Mouse (Mus musculus): ENCODE results near the gene Pax6. TPM values are rescaled to one million over a fixed set of nuclear protein-coding genes. Genes with fewer than 3 reads are reported as not detected.

The Pax6 gene
- polyA plus RNA-seq (2014; fragmentation: Nextera tagmentation; extraction: Ambion mirVana), result 0.11 and 0.23 TPM in 2 replicates

- no peaks in the 10 kb centered on the region for H3K9me3 ChIP-seq (ENCODE audit: control insufficient read depth, low read length)
- no peak within 1 kb of the TSS for H3K4me2 ChIP-seq (ENCODE audit: low read depth, severe bottlenecking)
- 0 out of 2 replicates have a peak, but pooled peaks cover 3% of the 10 kb centered on the region for H3K4me1 ChIP-seq (ENCODE audit: control insufficient read depth, insufficient read depth, low read length)
- DNase-seq (ENCODE audit: low spot score) (peak; percentile 49), ATAC-seq (ENCODE audit: insufficient number of reproducible peaks, low FRiP score, low TSS enrichment, low read depth) (no peak)
- H3K27ac ChIP-seq (replicated peaks; ENCODE audit: low read depth, low read length), result no peak within 1 kb of the TSS
- no peak within 1 kb of the TSS for H3K9ac ChIP-seq (ENCODE audit: low read length)
- H3K27me3 ChIP-seq (ENCODE audit: control insufficient read depth, insufficient read depth, low read length), result peaks cover 99% of the 10 kb centered on the region
- H3K4me3 ChIP-seq (ENCODE audit: low read depth, low read length), result no peak within 1 kb of the TSS
- no peaks in the 10 kb centered on the region for H3K36me3 ChIP-seq (ENCODE audit: control insufficient read depth, insufficient read depth, low read length)
- under 1% methylated on average over 44 of the region's 44 CpGs for WGBS
Measured at GRCm38 (mm10) chr2:105668271-105669270, at the start of gene Pax6. Pax6 (plus strand) TSS chr2:105668900.

DNA sequence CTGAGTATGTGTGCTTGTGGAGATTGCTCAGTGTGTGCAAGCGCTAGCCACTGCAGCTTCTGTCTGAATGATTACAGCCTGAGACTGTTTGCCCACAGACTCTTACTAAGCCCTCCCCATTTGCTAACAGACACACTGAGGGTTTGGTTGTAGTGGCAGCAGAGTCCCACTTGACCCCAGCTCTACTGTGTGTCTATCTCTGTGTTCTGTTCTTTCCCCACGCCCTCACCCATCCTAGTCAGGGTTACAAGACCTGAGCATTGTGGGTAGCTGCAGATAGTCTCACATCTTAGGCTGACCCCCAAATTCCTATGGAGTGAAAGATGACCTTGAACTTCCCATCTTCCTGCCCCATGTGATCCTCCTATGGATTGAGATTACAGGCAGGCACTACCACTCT is 19.8 kb upstream of the Pax6 start:
- 76% methylated on average over 2 of the region's 2 CpGs for WGBS
- Histone ChIP-seq H3K9ac (ENCODE audit: low read length) (no peak overlapping the region), H3K4me1 (ENCODE audit: control insufficient read depth, insufficient read depth, low read length) (no peaks in the 10 kb centered on the region), H3K4me2 (ENCODE audit: low read depth, severe bottlenecking) (no peak overlapping the region), H3K27ac (replicated peaks; ENCODE audit: low read depth, low read length) (no peak overlapping the region), H3K9me3 (ENCODE audit: control insufficient read depth, low read length) (no peaks in the 10 kb centered on the region), H3K27me3 (ENCODE audit: control insufficient read depth, insufficient read depth, low read length) (no peaks in the 10 kb centered on the region; the same call in 1 of the 2 replicates), H3K4me3 (ENCODE audit: low read depth, low read length) (no peak overlapping the region), H3K36me3 (ENCODE audit: control insufficient read depth, insufficient read depth, low read length) (no peaks in the 10 kb centered on the region)
- ATAC-seq (ENCODE audit: insufficient number of reproducible peaks, low FRiP score, low TSS enrichment, low read depth) (no peak), DNase-seq (ENCODE audit: low spot score) (no peak)

DNA sequence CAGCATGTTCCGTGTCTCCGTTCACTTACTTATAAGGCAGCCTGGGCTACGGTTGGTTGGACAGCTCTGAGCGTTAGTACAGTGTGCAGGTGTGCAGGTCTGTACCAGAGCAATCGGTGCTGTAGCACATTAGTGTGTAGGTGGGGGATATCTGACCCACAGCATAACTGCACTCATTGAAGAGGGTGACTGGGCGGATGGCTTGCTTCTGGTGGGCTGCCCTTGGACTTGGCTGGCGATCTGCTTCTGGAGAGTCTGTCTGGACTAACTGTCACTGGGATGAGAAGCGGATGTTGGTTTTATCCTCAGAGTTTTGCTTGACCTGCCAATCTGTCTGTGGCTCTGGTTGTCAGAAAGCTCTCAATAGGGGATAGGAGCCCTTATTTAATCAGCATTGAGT is 12.2 kb upstream of the Pax6 start:
- no peak overlapping the region for H3K4me2 ChIP-seq (ENCODE audit: low read depth, severe bottlenecking)
- H3K4me1 ChIP-seq (ENCODE audit: control insufficient read depth, insufficient read depth, low read length), result 0 out of 2 replicates have a peak, but pooled peaks cover 3% of the 10 kb centered on the region
- no peak for ATAC-seq (ENCODE audit: insufficient number of reproducible peaks, low FRiP score, low TSS enrichment, low read depth)
- H3K27me3 ChIP-seq (ENCODE audit: control insufficient read depth, insufficient read depth, low read length), result peaks cover 41% of the 10 kb centered on the region
- no peak overlapping the region for H3K9ac ChIP-seq (ENCODE audit: low read length)
- no peaks in the 10 kb centered on the region for H3K9me3 ChIP-seq (ENCODE audit: control insufficient read depth, low read length)
- no peak overlapping the region for H3K4me3 ChIP-seq (ENCODE audit: low read depth, low read length)
- 80% methylated on average over 8 of the region's 8 CpGs for WGBS
- DNase-seq (ENCODE audit: low spot score), result no peak
- H3K27ac ChIP-seq (replicated peaks; ENCODE audit: low read depth, low read length), result no peak overlapping the region
- no peaks in the 10 kb centered on the region for H3K36me3 ChIP-seq (ENCODE audit: control insufficient read depth, insufficient read depth, low read length)

- Histone ChIP-seq H3K27me3 (ENCODE audit: control insufficient read depth, insufficient read depth, low read length) (peaks cover 67% of the 10 kb centered on the region), H3K4me1 (ENCODE audit: control insufficient read depth, insufficient read depth, low read length) (0 out of 2 replicates have a peak, but pooled peaks cover 3% of the 10 kb centered on the region), H3K9me3 (ENCODE audit: control insufficient read depth, low read length) (no peaks in the 10 kb centered on the region), H3K27ac (replicated peaks; ENCODE audit: low read depth, low read length) (no peak overlapping the region), H3K4me2 (ENCODE audit: low read depth, severe bottlenecking) (no peak overlapping the region), H3K36me3 (ENCODE audit: control insufficient read depth, insufficient read depth, low read length) (no peaks in the 10 kb centered on the region), H3K4me3 (ENCODE audit: low read depth, low read length) (no peak overlapping the region), H3K9ac (ENCODE audit: low read length) (no peak overlapping the region)
- 3% methylated on average over 9 of the region's 9 CpGs for WGBS
- DNase-seq (ENCODE audit: low spot score) (no peak), ATAC-seq (ENCODE audit: insufficient number of reproducible peaks, low FRiP score, low TSS enrichment, low read depth) (no peak)
Measured at GRCm38 (mm10) chr2:105659350-105659749, 9.3 kb upstream of the Pax6 start.

GRCm38 (mm10) chr2:105659926-105660873 is 8.5 kb upstream of the Pax6 start:
- Histone ChIP-seq H3K4me3 (ENCODE audit: low read depth, low read length) (no peak overlapping the region), H3K9me3 (ENCODE audit: control insufficient read depth, low read length) (no peaks in the 10 kb centered on the region), H3K27me3 (ENCODE audit: control insufficient read depth, insufficient read depth, low read length) (peaks cover 75% of the 10 kb centered on the region), H3K36me3 (ENCODE audit: control insufficient read depth, insufficient read depth, low read length) (no peaks in the 10 kb centered on the region), H3K9ac (ENCODE audit: low read length) (no peak overlapping the region), H3K27ac (replicated peaks; ENCODE audit: low read depth, low read length) (no peak overlapping the region), H3K4me2 (ENCODE audit: low read depth, severe bottlenecking) (no peak overlapping the region), H3K4me1 (ENCODE audit: control insufficient read depth, insufficient read depth, low read length) (0 out of 2 replicates have a peak, but pooled peaks cover 3% of the 10 kb centered on the region)
- DNase-seq (ENCODE audit: low spot score) (peak; percentile 62), ATAC-seq (ENCODE audit: insufficient number of reproducible peaks, low FRiP score, low TSS enrichment, low read depth) (peak; percentile 42)
- under 1% methylated on average over 41 of the region's 41 CpGs for WGBS

DNA sequence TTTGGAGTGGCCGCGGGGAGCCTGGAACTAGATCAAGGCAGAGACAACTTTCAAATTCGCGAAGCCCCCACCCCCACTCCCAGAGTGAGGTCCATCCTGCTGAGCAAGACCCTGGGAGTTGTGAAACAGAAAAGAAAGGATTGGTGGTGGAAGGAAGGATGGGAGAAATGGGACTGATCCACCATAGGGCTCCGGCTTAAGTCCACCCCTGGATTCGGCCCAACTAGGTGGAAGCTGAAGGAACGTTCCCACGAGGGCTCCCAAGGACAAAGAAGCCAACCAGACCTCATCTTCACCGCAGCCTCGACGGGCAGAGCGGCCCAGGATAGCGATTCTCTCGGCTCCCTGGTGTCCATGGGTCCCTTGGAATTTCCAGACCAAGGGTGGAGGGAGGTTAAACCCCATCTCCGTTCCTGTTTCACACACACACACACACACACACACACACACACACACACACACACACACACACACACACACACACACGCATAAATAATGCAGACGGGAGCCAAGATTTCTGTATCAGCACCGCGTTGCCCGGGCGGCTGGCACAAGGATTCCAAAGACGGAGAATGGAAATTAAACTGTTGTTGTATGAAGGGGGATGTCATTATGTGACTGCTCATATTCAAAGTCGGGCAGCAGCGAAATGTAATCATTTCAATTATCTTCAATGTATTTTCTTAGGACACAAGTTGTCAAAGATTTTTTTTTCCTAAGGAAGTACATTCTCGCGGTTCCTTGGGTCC is 7.7 kb upstream of the Pax6 start:
- Histone ChIP-seq H3K27me3 (ENCODE audit: control insufficient read depth, insufficient read depth, low read length) (peaks cover 84% of the 10 kb centered on the region), H3K4me3 (ENCODE audit: low read depth, low read length) (no peak overlapping the region), H3K9ac (ENCODE audit: low read length) (no peak overlapping the region), H3K4me1 (ENCODE audit: control insufficient read depth, insufficient read depth, low read length) (0 out of 2 replicates have a peak, but pooled peaks cover 3% of the 10 kb centered on the region), H3K36me3 (ENCODE audit: control insufficient read depth, insufficient read depth, low read length) (no peaks in the 10 kb centered on the region), H3K9me3 (ENCODE audit: control insufficient read depth, low read length) (no peaks in the 10 kb centered on the region), H3K27ac (replicated peaks; ENCODE audit: low read depth, low read length) (no peak overlapping the region), H3K4me2 (ENCODE audit: low read depth, severe bottlenecking) (no peak overlapping the region)
- DNase-seq (ENCODE audit: low spot score), result peak; percentile 58
- WGBS, result 1% methylated on average over 26 of the region's 26 CpGs
- ATAC-seq (ENCODE audit: insufficient number of reproducible peaks, low FRiP score, low TSS enrichment, low read depth), result no peak

GRCm38 (mm10) chr2:105661623-105662066 is 7.1 kb upstream of the Pax6 start:
- H3K36me3 ChIP-seq (ENCODE audit: control insufficient read depth, insufficient read depth, low read length), result no peaks in the 10 kb centered on the region
- WGBS, result 2% methylated on average over 18 of the region's 18 CpGs
- no peak overlapping the region for H3K4me2 ChIP-seq (ENCODE audit: low read depth, severe bottlenecking)
- H3K4me3 ChIP-seq (ENCODE audit: low read depth, low read length), result no peak overlapping the region
- H3K27ac ChIP-seq (replicated peaks; ENCODE audit: low read depth, low read length), result no peak overlapping the region
- H3K4me1 ChIP-seq (ENCODE audit: control insufficient read depth, insufficient read depth, low read length), result 0 out of 2 replicates have a peak, but pooled peaks cover 3% of the 10 kb centered on the region
- H3K27me3 ChIP-seq (ENCODE audit: control insufficient read depth, insufficient read depth, low read length), result peaks cover 85% of the 10 kb centered on the region
- ATAC-seq (ENCODE audit: insufficient number of reproducible peaks, low FRiP score, low TSS enrichment, low read depth) (no peak), DNase-seq (ENCODE audit: low spot score) (peak; percentile 52)
- H3K9ac ChIP-seq (ENCODE audit: low read length), result no peak overlapping the region
- no peaks in the 10 kb centered on the region for H3K9me3 ChIP-seq (ENCODE audit: control insufficient read depth, low read length)
